Mouse (Mus musculus): ENCODE measurements around the gene Usp18.

GRCm38 (mm10) chr6:121243161-121243560 is 2.5 kb upstream of the Usp18 start:
- TF ChIP-seq EP300 (IDR thresholded peaks at IDR 0.05; ENCODE audit: low read depth) (no peak), CTCF (IDR thresholded peaks at IDR 0.05; ENCODE audit: low read depth) (no peak)
